Mouse (Mus musculus) CH12.LX (cell line): ENCODE data around the gene Gm10959. TPM values are rescaled to one million over a fixed set of nuclear protein-coding genes. Genes with fewer than 3 reads are reported as not detected.

Experiments
- DNase-seq: peaks from one replicate; pipeline ENCODE4 v3.0.0-alpha.2; 2013; ENCODE audit errors: extremely low read depth
- H3K27ac ChIP-seq: 2 replicates; pipeline ENCODE4 v1.5.1; 2012; ENCODE audit warnings: low read depth, mild to moderate bottlenecking, control low read depth, moderate library complexity; ENCODE audit not compliant: insufficient read depth
- H3K27me3 ChIP-seq: replicated peaks from 2 replicates; pipeline ENCODE3; 2012; ENCODE audit warnings: inconsistent platforms
- H3K36me3 ChIP-seq, 2 experiments: replicated peaks in 1 of 2; 2 replicates each; pipeline versions ENCODE3 to v1.6.1; 2012; ENCODE audit warnings: inconsistent platforms in 1 of 2, low read length in 1 of 2, mild to moderate bottlenecking in 1 of 2, mixed read lengths in 1 of 2, moderate library complexity in 1 of 2; ENCODE audit not compliant: control insufficient read depth in 1 of 2, insufficient read depth in 1 of 2
- H3K4me1 ChIP-seq, 2 experiments: 2 replicates each; pipeline ENCODE4 v1.6.1; 2012; ENCODE audit warnings: inconsistent platforms in 1 of 2, moderate library complexity in 1 of 2; ENCODE audit not compliant: insufficient read depth in 2 of 2, control insufficient read depth in 1 of 2
- H3K4me2 ChIP-seq: 2 replicates; pipeline ENCODE4 v1.6.1; 2012; ENCODE audit warnings: low read depth, mild to moderate bottlenecking, control low read depth; ENCODE audit not compliant: poor library complexity, insufficient read depth, severe bottlenecking
- H3K4me3 ChIP-seq, 3 experiments: fragments of 150-350 bp in 1 of 3; sonication (generic) in 1 of 3; replicated peaks in 1 of 3; 2 replicates each; pipeline versions ENCODE3 to v1.5.1; 2011 to 2012; ENCODE audit warnings: low read depth in 2 of 3, low read length in 2 of 3, mild to moderate bottlenecking in 2 of 3, moderate library complexity in 2 of 3, control low read depth in 1 of 3, improper control_type of control experiment in 1 of 3, inconsistent platforms in 1 of 3, mixed read lengths in 1 of 3; ENCODE audit not compliant: poor library complexity in 1 of 3
- H3K79me2 ChIP-seq: replicated peaks from 2 replicates; pipeline ENCODE4 v1.6.1; 2012; ENCODE audit warnings: mild to moderate bottlenecking, moderate library complexity; ENCODE audit not compliant: control insufficient read depth, poor library complexity, insufficient read depth, severe bottlenecking; ENCODE audit errors: extremely low read depth
- H3K9ac ChIP-seq: 2 replicates; pipeline ENCODE4 v1.6.1; 2012; ENCODE audit warnings: low read depth, mild to moderate bottlenecking, control low read depth, moderate library complexity; ENCODE audit not compliant: insufficient read depth
- H3K9me3 ChIP-seq: replicated peaks from 2 replicates; pipeline ENCODE3; 2012; ENCODE audit warnings: low read length, inconsistent platforms, mixed read lengths
- CHD1 ChIP-seq: IDR thresholded peaks from 2 replicates; pipeline ENCODE4 v1.6.1; 2012; ENCODE audit warnings: low read depth, low read length, improper control_type of control experiment, inconsistent platforms
- E2F4 ChIP-seq: IDR thresholded peaks from 2 replicates; pipeline ENCODE4 v1.6.1; 2011; ENCODE audit warnings: low read depth, low read length, improper control_type of control experiment; ENCODE audit not compliant: insufficient replicate concordance
- ELF1 ChIP-seq: IDR thresholded peaks from 2 replicates; pipeline ENCODE4 v1.6.1; 2014; ENCODE audit warnings: low read depth, mild to moderate bottlenecking, inconsistent platforms, low read length, improper control_type of control experiment
- EP300 ChIP-seq: IDR thresholded peaks from 2 replicates; pipeline ENCODE4 v1.6.1; 2011; ENCODE audit warnings: low read length, improper control_type of control experiment
- ZKSCAN1 ChIP-seq: IDR thresholded peaks from 2 replicates; pipeline ENCODE4 v1.6.1; 2012; ENCODE audit warnings: low read depth, inconsistent platforms, low read length, improper control_type of control experiment, borderline replicate concordance
- ZMIZ1 ChIP-seq: IDR thresholded peaks from 2 replicates; pipeline ENCODE4 v1.6.1; 2012; ENCODE audit warnings: low read depth, mild to moderate bottlenecking, inconsistent platforms, low read length, improper control_type of control experiment
- dilution Hi-C: fragments of 300-500 bp; cut with MboI; formaldehyde crosslinking; loops from 2 replicates; pipeline ENCODE4 v1.14.3; 2020; ENCODE audit warnings: low sequenced_read_pairs; ENCODE audit not compliant: extremely low pct_unique_long_range_greater_than_20kb, extremely low pct_ligation_motif_present
- in situ Hi-C: fragments of 300-500 bp; cut with MboI; formaldehyde crosslinking; loops from 3 replicates; pipeline ENCODE4 v1.14.3; 2019; ENCODE audit warnings: low sequenced_read_pairs, low pct_ligation_motif_present, low pct_unique_long_range_greater_than_20kb, mixed read lengths
- polyA plus RNA-seq: library from polyadenylated mRNA; unstranded; fragments of >175 nt; gene quantifications from 2 replicates; pipeline ENCODE4 v1.2.1, GENCODE M21; 2012; ENCODE audit warnings: low read depth; ENCODE audit not compliant: insufficient read length
- total RNA-seq, 2 experiments: library from RNA; depleted of rRNA; stranded (reverse); fragments of 300-350 nt in 1 of 2; fragments of >200 nt in 1 of 2; gene quantifications; 2 replicates each; pipeline ENCODE4 v1.2.3; 2012 to 2014

The Gm10959 gene
- total and polyA plus RNA-seq, 3 experiments, result not detected

DNA sequence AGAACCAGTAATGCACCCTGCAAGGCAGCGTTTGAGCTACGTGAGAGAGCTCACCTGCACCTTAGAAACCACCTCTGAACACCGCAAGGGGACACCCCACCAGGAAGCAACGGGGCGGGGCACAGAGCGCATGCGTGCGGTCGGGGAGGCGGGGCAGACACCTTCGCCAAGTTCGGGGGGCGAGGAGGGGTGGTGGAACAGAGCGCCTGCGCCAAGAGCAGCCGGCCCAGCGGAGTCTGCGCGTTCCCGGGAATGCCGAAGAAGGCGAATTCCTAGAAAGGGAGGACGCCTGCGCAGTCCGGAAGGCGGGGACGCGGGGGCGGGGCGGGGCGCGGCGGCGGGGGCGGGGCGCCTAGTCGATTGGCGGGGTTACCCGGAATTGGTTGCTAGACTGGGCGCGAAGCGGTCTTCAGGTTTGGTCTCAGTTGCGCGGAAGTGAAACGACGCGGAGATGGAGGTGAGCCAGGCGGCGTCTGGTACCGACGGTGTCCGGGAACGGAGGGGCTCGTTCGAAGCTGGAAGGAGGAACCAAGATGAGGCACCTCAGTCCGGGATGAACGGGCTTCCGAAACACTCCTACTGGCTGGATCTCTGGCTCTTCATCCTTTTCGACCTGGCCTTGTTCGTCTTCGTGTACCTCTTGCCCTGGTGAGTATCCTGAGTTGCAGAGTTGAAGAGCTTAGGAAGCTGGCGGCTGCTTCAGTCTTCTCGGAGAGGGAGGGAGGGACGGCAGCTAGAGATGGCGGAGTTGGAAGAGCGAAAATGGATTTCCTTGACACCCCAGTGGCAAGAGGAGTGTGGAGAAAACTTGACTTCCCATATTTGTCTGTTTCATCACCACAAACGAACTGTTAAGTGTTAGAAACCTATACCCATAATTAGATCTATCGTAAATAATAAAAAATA lies 5.1 kb upstream of the Gm10959 start, which contains the start of gene 1810037I17Rik (continued):
- no peak; the same call in 1 of the 2 replicates for TF ChIP-seq EP300

DNA sequence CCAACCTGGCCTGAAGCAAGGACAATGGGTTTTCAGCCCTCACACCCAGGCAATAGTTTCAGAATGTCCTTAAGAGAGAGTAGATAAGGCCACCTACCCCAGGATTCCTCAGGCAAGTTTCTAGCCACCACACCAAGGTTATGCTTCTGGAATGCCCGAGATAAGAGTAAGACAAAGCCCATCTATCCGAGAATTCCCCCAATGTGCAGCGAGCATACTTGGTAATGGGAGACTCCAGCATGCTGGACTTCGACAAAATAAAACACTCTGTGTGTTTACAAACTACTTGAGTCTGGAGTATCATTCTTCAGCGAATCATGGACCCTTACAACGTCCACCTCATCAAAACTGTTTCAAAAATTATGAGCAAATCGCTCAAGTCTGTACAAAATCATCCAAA lies 4.0 kb upstream of the Gm10959 start:
- Histone ChIP-seq H3K9ac (no peak overlapping the region), H3K27me3 (no peaks in the 10 kb centered on the region), H3K4me1 (peaks cover 8 to 37% of the 10 kb centered on the region in 2 experiments), H3K27ac (no peak overlapping the region), H3K36me3 (peaks cover 0 to 13% of the 10 kb centered on the region in 2 experiments), H3K9me3 (no peaks in the 10 kb centered on the region), H3K79me2 (peaks cover 11% of the 10 kb centered on the region), H3K4me2 (no peak overlapping the region), H3K4me3 (no peak overlapping the region)
- in situ Hi-C loops (loop anchor here (25.0 kb wide), 2 partner anchors 286 to 636 kb away; partner anchors contain the start of gene Bcar3), dilution Hi-C loops (no loop called here)
- DNase-seq, result no peak
- TF ChIP-seq ELF1 (no peak), CHD1 (no peak), ZMIZ1 (no peak), ZKSCAN1 (no peak)

DNA sequence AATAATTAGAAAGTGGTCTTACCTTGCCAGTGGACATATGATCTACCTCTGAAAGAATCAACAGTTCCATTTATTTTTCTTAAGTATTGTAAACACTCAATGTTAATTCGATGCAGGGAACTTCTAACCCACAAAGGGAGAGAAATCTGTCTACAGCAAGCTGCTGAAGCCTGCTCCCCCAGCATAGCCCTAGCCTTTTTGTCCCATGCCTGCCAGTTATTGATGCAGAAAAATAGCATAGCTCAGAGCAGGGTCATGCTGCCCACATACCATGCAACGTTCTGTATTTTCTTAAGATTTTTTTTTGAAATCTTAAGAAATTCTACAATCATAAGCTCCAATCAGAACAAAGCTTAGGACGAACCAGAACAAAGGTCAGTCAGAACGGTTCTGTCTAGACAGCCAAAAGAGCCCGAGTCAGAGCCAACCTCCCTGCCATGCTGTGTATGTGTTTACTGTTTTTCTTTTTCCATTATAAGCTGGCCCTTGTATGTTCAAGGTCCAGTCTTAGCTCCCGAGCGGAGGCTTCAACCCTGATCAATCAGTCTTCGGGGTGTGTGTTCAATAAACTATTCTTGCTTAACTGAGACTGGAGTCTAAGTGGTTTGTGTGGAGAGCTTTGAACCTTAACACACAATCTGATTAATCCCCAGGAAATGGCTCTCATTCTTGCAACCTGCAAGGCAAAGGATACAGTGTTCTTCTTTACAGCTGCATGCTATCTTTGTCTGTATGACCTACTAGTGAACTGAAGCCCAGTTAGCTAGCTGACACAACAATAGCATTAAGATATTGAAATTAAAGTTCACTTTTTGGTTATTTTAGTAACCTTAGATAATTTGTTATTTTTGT lies 2.7 kb upstream of the Gm10959 start:
- dilution Hi-C loops, result no loop called here
- no peak for TF ChIP-seq E2F4
- in situ Hi-C loops, result loop anchor here (25.0 kb wide), 2 partner anchors 285 to 635 kb away; partner anchors contain the start of gene Bcar3

More for the DNA sequence above, 2.7 kb upstream of the Gm10959 start:
- no peaks in the 10 kb centered on the region for H3K27me3 ChIP-seq
- H3K4me1 ChIP-seq, result peaks cover 8 to 37% of the 10 kb centered on the region in 2 experiments
- no peak for DNase-seq
- H3K9ac ChIP-seq, result no peak overlapping the region
- H3K4me2 ChIP-seq, result no peak overlapping the region
- H3K79me2 ChIP-seq, result peaks cover 11% of the 10 kb centered on the region
- H3K27ac ChIP-seq, result no peak overlapping the region
- no peak overlapping the region for H3K4me3 ChIP-seq
- peaks cover 0 to 8% of the 10 kb centered on the region in 2 experiments for H3K36me3 ChIP-seq
- H3K9me3 ChIP-seq, result no peaks in the 10 kb centered on the region
